Mouse (Mus musculus) ES-Bruce4 (cell line): ENCODE results near the gene Park7.

Source experiments
- CTCF ChIP-seq: IDR thresholded peaks from one replicate; pipeline ENCODE4 v1.8.1; 2011; ENCODE audit warnings: low read depth, low read length
- POLR2A ChIP-seq: IDR thresholded peaks from one replicate; pipeline ENCODE4 v1.8.1; 2011; ENCODE audit warnings: low read length; ENCODE audit not compliant: insufficient read depth

- no peak for TF ChIP-seq POLR2A
- no peak for TF ChIP-seq CTCF
Measured at GRCm38 (mm10) chr4:150956369-150957105, 42.3 kb upstream of the Park7 start.
